ENCODE assay signal across 29 mouse cellular contexts in genomic region chr2:70953616-70954015, GRCm38 (mm10).
DNase-seq lines count a peak whose midpoint lies in the region; ATAC-seq and TF ChIP-seq lines count a peak whose summit lies in the region.
"Had no signal": no experiment of that assay in that cellular context is flagged by ENCODE, and none has a peak within 500 bp of the region (broad histone marks: within the 10 kb centered on the region; RNA-seq: fewer than 3 reads in every experiment).

No protein-coding gene starts in this region.

- no peaks in the 10 kb centered on the region for H3K9me3 ChIP-seq in intestine, embryonic 14.5 days (ENCODE audit: control insufficient read depth, low read length)
- no peaks in the 10 kb centered on the region for H3K9me3 ChIP-seq in intestine, postnatal 0 days (ENCODE audit: control insufficient read depth)
- no peaks in the 10 kb centered on the region for H3K9me3 ChIP-seq in intestine, embryonic 15.5 days
- H3K9me3 ChIP-seq in liver, embryonic 14.5 days (ENCODE audit: control insufficient read depth, low read length): no peaks in the 10 kb centered on the region
- H3K9me3 ChIP-seq in stomach, embryonic 15.5 days: no peaks in the 10 kb centered on the region
- H3K9me3 ChIP-seq: embryonic facial prominence, embryonic 13.5 days; midbrain, embryonic 10.5 days; neural tube, embryonic 13.5 days had no signal

- H3K4me3 ChIP-seq in intestine, embryonic 14.5 days (ENCODE audit: low read depth, low read length): no peak overlapping the region
- no peak overlapping the region for H3K4me3 ChIP-seq in intestine, postnatal 0 days (ENCODE audit: low read depth, low read length)
- H3K4me3 ChIP-seq in intestine, embryonic 15.5 days (replicated peaks): no peak overlapping the region
- no peak overlapping the region for H3K4me3 ChIP-seq in liver, embryonic 14.5 days (ENCODE audit: insufficient read depth in 1 of 2, low read depth in 2 of 2, low read length in 2 of 2)
- no peak overlapping the region for H3K4me3 ChIP-seq in stomach, embryonic 15.5 days (replicated peaks)
- H3K4me3 ChIP-seq: embryonic facial prominence, embryonic 13.5 days; midbrain, embryonic 10.5 days; myocyte; neural tube, embryonic 13.5 days had no signal

- ATAC-seq in intestine, embryonic 14.5 days (replicated peaks; ENCODE audit: low FRiP score, low TSS enrichment, low read depth): 0 out of 2 replicates have a peak, but pooled peaks have one; percentile 40
- no peak for ATAC-seq in intestine, postnatal 0 days
- peak; percentile 23; the same call in 1 of the 2 replicates for ATAC-seq in intestine, embryonic 15.5 days
- ATAC-seq in liver, embryonic 14.5 days (ENCODE audit: insufficient read depth): peak; percentile 84
- ATAC-seq in stomach, embryonic 15.5 days (ENCODE audit: insufficient read depth, low FRiP score, low read depth): peak; percentile 47; the same call in 1 of the 2 replicates
- ATAC-seq: forebrain, embryonic 14.5 days; hindbrain, postnatal 0 days; midbrain, embryonic 16.5 days; Patski had no signal

- no peak for TF ChIP-seq CTCF in intestine, postnatal 0 days (IDR thresholded peaks at IDR 0.05; ENCODE audit: low read depth)
- TF ChIP-seq CTCF in liver, embryonic 14.5 days (IDR thresholded peaks at IDR 0.05; ENCODE audit: low read depth): no peak

- H3K27ac ChIP-seq in intestine, embryonic 14.5 days (ENCODE audit: low read depth): no peak overlapping the region; the same call in 1 of the 2 replicates
- no peak overlapping the region for H3K27ac ChIP-seq in intestine, postnatal 0 days (ENCODE audit: low read depth, low read length)
- H3K27ac ChIP-seq in intestine, embryonic 15.5 days: peak overlapping the region; percentile 32; the same call in 1 of the 2 replicates
- H3K27ac ChIP-seq in liver, embryonic 14.5 days: peak overlapping the region; percentile 5; the same call in 1 of the 2 replicates
- H3K27ac ChIP-seq in stomach, embryonic 15.5 days: no peak overlapping the region
- H3K27ac ChIP-seq: embryonic facial prominence, embryonic 13.5 days; hindbrain, postnatal 0 days; kidney, postnatal 0 days; midbrain, embryonic 10.5 days; neural tube, embryonic 13.5 days had no signal

- no peaks in the 10 kb centered on the region; the same call in 1 of the 2 replicates for H3K4me1 ChIP-seq in intestine, embryonic 14.5 days (replicated peaks; ENCODE audit: control insufficient read depth, insufficient read depth, low read length)
- H3K4me1 ChIP-seq in intestine, postnatal 0 days (replicated peaks; ENCODE audit: control insufficient read depth, insufficient read depth, low read length): no peaks in the 10 kb centered on the region
- no peaks in the 10 kb centered on the region for H3K4me1 ChIP-seq in intestine, embryonic 15.5 days (replicated peaks)
- H3K4me1 ChIP-seq in liver, embryonic 14.5 days (replicated peaks; ENCODE audit: control insufficient read depth in 2 of 2, insufficient read depth in 2 of 2, low read length in 1 of 2): peaks cover 11 to 23% of the 10 kb centered on the region in 2 experiments
- no peaks in the 10 kb centered on the region for H3K4me1 ChIP-seq in stomach, embryonic 15.5 days
- H3K4me1 ChIP-seq: embryonic facial prominence, embryonic 13.5 days; midbrain, embryonic 10.5 days had no signal

- no peak overlapping the region for H3K9ac ChIP-seq in intestine, embryonic 14.5 days (ENCODE audit: low read length)
- no peak overlapping the region for H3K9ac ChIP-seq in intestine, postnatal 0 days (ENCODE audit: low read depth, low read length)
- no peak overlapping the region for H3K9ac ChIP-seq in intestine, embryonic 15.5 days
- no peak overlapping the region for H3K9ac ChIP-seq in liver, embryonic 14.5 days (replicated peaks)
- no peak overlapping the region for H3K9ac ChIP-seq in stomach, embryonic 15.5 days
- H3K9ac ChIP-seq: embryonic facial prominence, embryonic 13.5 days; neural tube, embryonic 13.5 days had no signal

- no peaks in the 10 kb centered on the region for H3K36me3 ChIP-seq in intestine, embryonic 14.5 days (ENCODE audit: control insufficient read depth, insufficient read depth, low read length)
- no peaks in the 10 kb centered on the region for H3K36me3 ChIP-seq in intestine, postnatal 0 days (ENCODE audit: control insufficient read depth, insufficient read depth)
- no peaks in the 10 kb centered on the region for H3K36me3 ChIP-seq in intestine, embryonic 15.5 days
- no peaks in the 10 kb centered on the region for H3K36me3 ChIP-seq in liver, embryonic 14.5 days (replicated peaks; ENCODE audit: control insufficient read depth, insufficient read depth, low read depth)
- no peaks in the 10 kb centered on the region for H3K36me3 ChIP-seq in stomach, embryonic 15.5 days
- H3K36me3 ChIP-seq: embryonic facial prominence, embryonic 13.5 days; midbrain, embryonic 10.5 days; neural tube, embryonic 13.5 days had no signal

- no peaks in the 10 kb centered on the region for H3K27me3 ChIP-seq in intestine, embryonic 14.5 days (replicated peaks; ENCODE audit: control insufficient read depth, insufficient read depth, low read length)
- H3K27me3 ChIP-seq in intestine, postnatal 0 days (replicated peaks; ENCODE audit: control insufficient read depth, insufficient read depth, low read length): no peaks in the 10 kb centered on the region
- no peaks in the 10 kb centered on the region for H3K27me3 ChIP-seq in intestine, embryonic 15.5 days (replicated peaks)
- no peaks in the 10 kb centered on the region for H3K27me3 ChIP-seq in liver, embryonic 14.5 days (ENCODE audit: control insufficient read depth, insufficient read depth, low read length)
- H3K27me3 ChIP-seq in stomach, embryonic 15.5 days (replicated peaks): no peaks in the 10 kb centered on the region
- H3K27me3 ChIP-seq: embryonic facial prominence, embryonic 13.5 days; neural tube, embryonic 13.5 days; Patski had no signal

- peak; percentile 53; the same call in 1 of the 2 replicates for TF ChIP-seq EP300 in liver, embryonic 14.5 days (IDR thresholded peaks at IDR 0.05; ENCODE audit: low read depth)

- DNase-seq in intestine, embryonic 14.5 days (ENCODE audit: low spot score): no peak
- peak; percentile 28 to 50 (median 47) for DNase-seq in liver, embryonic 14.5 days (ENCODE audit: low read depth in 3 of 3, low spot score in 3 of 3)
- no peak for DNase-seq in adrenal gland, adult 2 months
- no peak for DNase-seq in kidney, postnatal 4 days
- no peak for DNase-seq in retina, postnatal 1 day
- DNase-seq: adrenal gland, adult 8-10 months; cerebellum, adult 18-20 months; cerebellum, postnatal 25 days; embryo, embryonic 11 days; kidney, adult 2 months; lung, adult 18-20 months; lung, postnatal 36 days; right cerebral cortex, adult 18-20 months; right cerebral cortex, postnatal 4 days; thymus, adult 2 months; thymus, postnatal 4 days had no signal

- 33% methylated on average over 2 of the region's 2 CpGs for WGBS in intestine, embryonic 14.5 days
- WGBS in intestine, postnatal 0 days: 36% methylated on average over 2 of the region's 2 CpGs
- 39% methylated on average over 2 of the region's 2 CpGs for WGBS in intestine, embryonic 15.5 days
- 12% methylated on average over 2 of the region's 2 CpGs for WGBS in liver, embryonic 14.5 days (ENCODE audit: insufficient replicate concordance)
- WGBS in stomach, embryonic 15.5 days: 28% methylated on average over 2 of the region's 2 CpGs

- H3K4me2 ChIP-seq in intestine, embryonic 14.5 days (ENCODE audit: low read length): no peak overlapping the region
- no peak overlapping the region for H3K4me2 ChIP-seq in intestine, postnatal 0 days (replicated peaks; ENCODE audit: low read depth)
- H3K4me2 ChIP-seq in intestine, embryonic 15.5 days (replicated peaks): no peak overlapping the region
- peak overlapping the region; percentile 29; the same call in 1 of the 2 replicates for H3K4me2 ChIP-seq in liver, embryonic 14.5 days (ENCODE audit: low read depth)
- no peak overlapping the region for H3K4me2 ChIP-seq in stomach, embryonic 15.5 days
- H3K4me2 ChIP-seq: embryonic facial prominence, embryonic 13.5 days; heart, embryonic 11.5 days; neural tube, embryonic 13.5 days had no signal

Comparison
In these comparisons a context has a peak if more than half of its experiments do, and no peak if none do; other contexts are left out.
1. H3K27ac ChIP-seq: peak in intestine, embryonic 15.5 days (single experiment) and liver, embryonic 14.5 days (single experiment); none in intestine, embryonic 14.5 days (single experiment), intestine, postnatal 0 days (single experiment) and stomach, embryonic 15.5 days (single experiment).
2. DNase-seq: peak in liver, embryonic 14.5 days (3 of 3); none in intestine, embryonic 14.5 days (single experiment), adrenal gland, adult 2 months (single experiment), kidney, postnatal 4 days (0 of 2) and retina, postnatal 1 day (single experiment).